Mouse (Mus musculus): ENCODE measurements around the gene Olfr417.
"Not testable (repeated sequence)": the region's sequence is repeated elsewhere in the genome, so short reads cannot be mapped to it uniquely, and the experiment has no call there.

Olfr417 gene

GRCm38 (mm10) chr1:174364882-174365451 lies at the start of gene Olfr417:
Olfr417 (plus strand) TSS chr1:174365122.
- no peak for DNase-seq

GRCm38 (mm10) chr1:174317308-174317707 lies 47.6 kb upstream of the Olfr417 start:
- DNase-seq = no peak

- DNase-seq = no peak
Observed at GRCm38 (mm10) chr1:174330218-174330617, 34.7 kb upstream of the Olfr417 start, which contains the start of gene Mptx1. Mptx1 (plus strand) TSS chr1:174330518.

GRCm38 (mm10) chr1:174353636-174354035 lies 11.3 kb upstream of the Olfr417 start:
- DNase-seq = not testable (repeated sequence)

GRCm38 (mm10) chr1:174354640-174355039 lies 10.3 kb upstream of the Olfr417 start:
- DNase-seq = no peak

GRCm38 (mm10) chr1:174373799-174374198 lies 8.9 kb downstream of the Olfr417 start:
- DNase-seq = no peak

- DNase-seq = no peak
Observed at GRCm38 (mm10) chr1:174390746-174391145, 25.8 kb downstream of the Olfr417 start, which contains the start of gene Olfr248. Olfr248 (plus strand) TSS chr1:174391046.

GRCm38 (mm10) chr1:174422959-174423358 lies 58.0 kb downstream of the Olfr417 start:
- DNase-seq = no peak

GRCm38 (mm10) chr1:174423764-174424163 lies 58.8 kb downstream of the Olfr417 start, which contains the start of gene Olfr414:
Olfr414 (plus strand) TSS chr1:174424064.
- DNase-seq = no peak

All from layer of hippocampus, adult 9-11 months (tissue).